Mouse (Mus musculus) ES-CJ7 (cell line): ENCODE data around the gene Rgs13.

Source experiments
- DNase-seq: peaks from one replicate; pipeline ENCODE4 v3.0.0; 2011; ENCODE audit warnings: low read depth, low spot score

Rgs13 gene

DNA sequence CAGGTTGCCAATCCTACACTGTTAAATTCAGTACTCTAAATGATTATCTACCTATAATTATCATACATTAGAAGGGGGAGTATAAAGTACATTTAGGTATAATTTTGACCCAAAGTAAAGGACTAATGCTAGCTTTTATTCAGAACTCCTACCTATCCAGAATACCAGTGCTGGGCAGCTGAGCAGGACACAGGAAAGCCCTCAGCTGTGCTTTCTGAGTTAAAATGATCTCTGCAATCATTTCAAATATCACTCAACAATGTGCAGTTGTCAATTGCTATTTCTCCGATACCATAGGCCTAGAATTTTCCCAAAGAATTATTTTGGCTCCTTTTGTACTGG is 25.0 kb downstream of the Rgs13 start:
- no peak for DNase-seq

- no peak for DNase-seq
Observed at GRCm38 (mm10) chr1:144151401-144152183, 25.6 kb downstream of the Rgs13 start.

DNA sequence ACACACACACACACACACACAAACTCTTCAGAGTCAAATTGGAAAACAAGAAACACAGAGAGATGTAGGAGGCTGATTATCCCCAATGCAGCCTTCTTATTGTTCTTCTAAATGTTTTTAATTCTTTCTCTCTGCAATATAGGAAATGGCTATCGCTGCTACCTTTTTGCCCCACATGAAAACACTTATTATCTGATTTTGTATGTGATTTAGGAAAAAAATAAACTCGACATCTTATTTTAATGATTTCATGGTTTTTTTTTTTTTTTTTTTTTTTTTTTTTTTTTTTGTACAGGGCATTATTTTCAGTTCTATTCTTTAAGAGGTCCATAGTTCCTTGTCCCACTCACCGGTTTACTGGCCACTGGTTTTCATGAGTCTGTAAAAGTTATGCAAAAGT is 27.2 kb downstream of the Rgs13 start:
- no peak for DNase-seq

DNA sequence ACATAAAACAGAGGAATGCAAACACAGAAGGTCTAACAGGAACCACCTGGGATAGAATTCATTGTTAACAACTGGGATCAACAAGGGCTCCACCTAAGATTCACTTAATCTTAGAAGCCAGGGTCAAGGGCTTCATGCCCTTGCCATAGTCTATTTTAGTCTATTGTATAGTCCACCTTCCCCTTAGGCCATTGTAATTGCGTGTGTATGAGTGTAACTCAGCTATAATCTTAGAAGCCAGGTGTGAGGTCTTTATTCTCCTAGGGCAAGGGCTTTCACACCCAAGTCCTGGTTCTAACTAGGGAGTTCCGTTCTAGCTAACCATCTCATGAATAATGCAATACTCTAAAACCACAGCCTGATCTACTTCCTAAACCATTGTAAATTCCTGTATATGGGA is 35.8 kb downstream of the Rgs13 start:
- peak; percentile 14 for DNase-seq

DNA sequence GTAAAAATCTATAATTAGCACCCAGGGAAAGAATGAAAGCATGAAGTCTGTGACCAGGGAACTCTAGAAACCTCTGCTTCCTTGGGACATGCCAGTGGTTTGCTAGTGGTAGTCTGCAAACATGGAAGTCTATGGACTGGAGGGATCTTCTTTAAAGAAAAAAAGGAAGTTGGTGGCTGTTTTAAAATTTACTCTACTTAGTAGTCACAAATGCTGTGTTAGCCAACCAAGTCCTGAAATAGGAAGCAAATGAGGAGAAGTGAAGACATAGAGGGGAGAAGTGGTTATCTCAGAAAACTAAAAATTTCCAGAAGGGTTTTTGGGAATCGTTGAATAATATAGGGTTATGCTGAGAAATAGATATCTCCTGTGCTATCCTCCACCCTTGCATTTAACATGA is 37.3 kb downstream of the Rgs13 start:
- DNase-seq, result no peak

- no peak for DNase-seq
Observed at GRCm38 (mm10) chr1:144127965-144128364, 49.2 kb downstream of the Rgs13 start.

DNA sequence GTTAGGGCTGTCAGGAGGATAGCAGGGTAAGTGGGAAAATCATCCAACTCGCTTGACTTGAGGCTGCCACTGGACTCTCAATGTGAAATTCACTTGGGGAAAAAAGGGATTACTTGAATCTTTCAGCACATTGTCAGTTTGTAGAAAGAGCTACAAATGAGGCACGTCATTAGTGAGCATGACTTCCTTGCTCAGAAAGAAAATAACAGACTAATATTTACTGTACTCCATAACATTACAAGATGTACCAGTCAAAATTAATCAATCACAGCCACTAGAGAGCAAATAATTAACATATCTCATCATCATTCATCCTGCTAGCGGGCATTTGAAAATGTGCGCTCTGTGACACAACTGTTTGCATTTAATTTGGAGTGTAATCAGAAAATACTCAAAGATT is 57.1 kb downstream of the Rgs13 start:
- DNase-seq, result no peak

DNA sequence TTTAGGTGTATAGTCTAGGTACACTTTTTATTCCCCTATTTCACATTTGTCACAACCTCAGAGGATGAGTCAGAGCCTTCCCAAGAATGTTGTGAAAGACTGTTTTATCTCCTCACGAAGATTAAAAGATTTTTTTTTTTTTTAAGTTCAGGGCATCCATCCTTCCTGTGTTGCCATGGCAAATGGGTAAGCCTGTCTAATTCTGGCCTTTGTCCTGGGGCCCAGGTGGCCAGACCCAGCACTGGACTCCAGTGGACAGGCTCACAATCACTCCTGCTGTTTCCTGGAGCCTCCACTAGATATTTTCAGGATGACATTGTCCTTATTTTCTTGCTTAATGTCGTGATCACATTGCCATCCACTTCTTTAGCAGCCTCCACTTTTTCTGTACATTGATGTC is 57.7 kb downstream of the Rgs13 start:
- DNase-seq, result no peak

DNA sequence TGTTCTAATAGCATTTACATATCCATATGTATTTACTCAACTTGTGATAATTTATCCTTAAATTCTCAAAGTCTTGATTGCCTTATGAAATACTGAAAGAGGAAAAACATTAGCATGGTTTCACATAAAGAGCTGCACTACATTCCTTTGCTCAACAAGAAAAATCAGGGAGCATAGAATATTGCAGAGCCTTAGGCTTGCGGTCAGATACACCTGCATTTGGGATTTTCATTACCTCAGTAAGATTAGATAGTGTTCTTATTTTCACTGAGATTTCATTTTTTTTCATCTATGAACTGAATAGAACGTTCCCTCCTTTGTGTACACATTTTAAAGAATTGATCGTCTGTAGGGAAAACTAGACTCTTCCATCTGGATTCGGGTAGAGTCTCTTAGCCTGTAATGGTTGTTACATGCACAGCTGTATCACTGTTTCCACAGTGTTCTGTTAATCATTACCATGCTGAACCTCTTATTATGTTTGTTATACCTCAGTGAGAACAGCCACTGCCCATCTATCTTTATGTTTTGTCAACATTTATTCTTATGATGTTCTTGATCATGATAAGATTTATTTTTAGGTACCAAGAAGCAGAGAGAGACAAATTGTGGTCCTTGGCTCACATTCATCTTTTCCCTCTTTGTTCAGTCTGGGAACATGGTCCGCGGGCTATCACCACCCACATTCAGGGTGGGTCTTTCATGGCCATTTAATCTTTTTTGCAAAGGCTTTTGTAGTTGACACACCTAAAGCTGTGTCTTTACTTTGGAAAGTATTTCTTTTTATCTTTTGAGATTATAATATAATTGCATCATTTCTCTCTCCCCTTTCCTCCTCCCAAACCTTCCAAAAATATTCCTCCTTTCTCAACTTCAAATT is 61.1 kb downstream of the Rgs13 start:
- DNase-seq, result no peak

GRCm38 (mm10) chr1:144113438-144114074 is 63.6 kb downstream of the Rgs13 start:
- no peak for DNase-seq

- DNase-seq, result no peak
Observed at GRCm38 (mm10) chr1:144112946-144113345, 64.2 kb downstream of the Rgs13 start.

DNA sequence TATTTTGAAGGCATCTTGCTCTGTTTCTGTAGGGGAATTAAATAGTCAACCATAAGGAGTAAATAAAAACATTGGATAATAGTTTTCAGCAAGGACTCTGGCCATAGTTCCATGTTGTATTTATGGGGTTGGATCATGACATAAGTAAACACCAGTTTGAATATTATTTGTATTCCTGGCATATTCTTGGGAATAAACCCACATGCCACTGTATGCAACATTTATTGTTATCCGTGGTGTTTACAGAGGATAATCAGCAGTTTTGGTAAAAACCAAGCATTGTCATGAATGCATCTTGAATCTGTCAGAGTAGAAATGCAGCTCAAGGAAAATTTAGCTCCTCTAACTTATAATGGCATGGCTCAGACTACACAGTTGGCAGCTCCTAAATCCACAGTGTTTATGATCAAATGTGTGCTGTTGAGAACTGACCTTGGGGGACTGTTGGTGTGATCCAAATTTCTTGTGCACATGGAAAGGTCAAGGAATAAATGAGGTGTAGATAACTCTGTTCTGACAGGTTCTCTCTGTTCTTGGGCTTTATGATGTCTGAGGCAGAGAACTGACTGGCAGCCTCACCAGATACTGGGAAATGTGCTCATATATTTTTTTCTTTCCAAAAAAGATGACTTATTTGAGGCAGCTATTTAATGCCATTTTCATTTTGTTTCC is 78.4 kb downstream of the Rgs13 start:
- no peak for DNase-seq

GRCm38 (mm10) chr1:144090410-144090809 is 86.8 kb downstream of the Rgs13 start:
- no peak for DNase-seq
